Mouse (Mus musculus) stomach, embryonic 15.5 days (tissue): ENCODE data around the gene Azin2. TPM values are rescaled to one million over a fixed set of nuclear protein-coding genes. Genes with fewer than 3 reads are reported as not detected.

Experiments used
- ATAC-seq: fragments of 200-750 bp; cut with Nextera tagmentation; 2 replicates; pipeline ENCODE4 v1.8.0; 2017; ENCODE audit warnings: low read depth, moderate number of reproducible peaks, moderate TSS enrichment; ENCODE audit not compliant: insufficient read depth, low FRiP score
- H3K27ac ChIP-seq: fragments of 300-500 bp; sonication (generic); 2 replicates; pipeline ENCODE4 v1.5.1; 2015; ENCODE audit warnings: mild to moderate bottlenecking, inconsistent platforms
- H3K27me3 ChIP-seq: fragments of 300-500 bp; sonication (generic); replicated peaks from 2 replicates; pipeline ENCODE4 v1.6.1; 2015; ENCODE audit warnings: inconsistent platforms
- H3K36me3 ChIP-seq: fragments of 300-500 bp; sonication (generic); 2 replicates; pipeline ENCODE4 v1.6.1; 2015; ENCODE audit warnings: inconsistent platforms
- H3K4me1 ChIP-seq: fragments of 300-500 bp; sonication (generic); 2 replicates; pipeline ENCODE4 v1.6.1; 2015; ENCODE audit warnings: inconsistent platforms
- H3K4me2 ChIP-seq: fragments of 300-500 bp; sonication (generic); 2 replicates; pipeline ENCODE4 v1.6.1; 2015; ENCODE audit warnings: mild to moderate bottlenecking, inconsistent platforms
- H3K4me3 ChIP-seq: fragments of 300-500 bp; sonication (generic); replicated peaks from 2 replicates; pipeline ENCODE4 v1.5.1; 2015; ENCODE audit warnings: inconsistent platforms
- H3K9ac ChIP-seq: fragments of 300-500 bp; sonication (generic); 2 replicates; pipeline ENCODE4 v1.6.1; 2015; ENCODE audit warnings: inconsistent platforms
- H3K9me3 ChIP-seq: fragments of 300-500 bp; sonication (generic); 2 replicates; pipeline ENCODE4 v1.6.1; 2016; ENCODE audit warnings: inconsistent platforms
- WGBS: fragments of 180-500 bp; shearing (Covaris S2); methylation state at CpG from one replicate; pipeline ENCODE4 v1.1.7; 2015; 5-methylcytosine and 5-hydroxymethylcytosine counted together
- polyA plus RNA-seq: library from polyadenylated mRNA; unstranded; fragments of >200 nt; fragmentation: Nextera tagmentation; extraction: Ambion mirVana; gene quantifications from 2 replicates; pipeline ENCODE4 v1.2.1, GENCODE M21; 2015

The Azin2 gene
- polyA plus RNA-seq, 1 experiment from 2014 or later, result 18.4 TPM

- peak; percentile 68; the same call in 1 of the 2 replicates for ATAC-seq
- H3K4me3 ChIP-seq, result peak overlapping the region; percentile 39
- H3K27me3 ChIP-seq, result no peaks in the 10 kb centered on the region
- 14% methylated on average over 35 of the region's 36 CpGs for WGBS
- no peak overlapping the region for H3K27ac ChIP-seq
- peak overlapping the region; percentile 85 for H3K4me2 ChIP-seq
- no peak overlapping the region for H3K9ac ChIP-seq
- H3K9me3 ChIP-seq, result no peaks in the 10 kb centered on the region
- 0 out of 2 replicates have a peak, but pooled peaks cover 4% of the 10 kb centered on the region for H3K4me1 ChIP-seq
- H3K36me3 ChIP-seq, result no peaks in the 10 kb centered on the region
Measured at GRCm38 (mm10) chr4:128924841-128925606, 37.2 kb downstream of the Azin2 start.

GRCm38 (mm10) chr4:128923603-128924002 is 38.6 kb downstream of the Azin2 start:
- Histone ChIP-seq H3K4me3 (no peak overlapping the region), H3K27ac (no peak overlapping the region), H3K27me3 (no peaks in the 10 kb centered on the region), H3K4me1 (0 out of 2 replicates have a peak, but pooled peaks cover 4% of the 10 kb centered on the region), H3K36me3 (no peaks in the 10 kb centered on the region), H3K9ac (no peak overlapping the region), H3K9me3 (no peaks in the 10 kb centered on the region), H3K4me2 (no peak overlapping the region)
- WGBS, result 87% methylated on average over 3 of the region's 3 CpGs
- no peak for ATAC-seq

GRCm38 (mm10) chr4:128919106-128919505 is 43.1 kb downstream of the Azin2 start:
- Histone ChIP-seq H3K27ac (no peak overlapping the region), H3K4me2 (no peak overlapping the region)
- no peak for ATAC-seq

GRCm38 (mm10) chr4:128918187-128918586 is 44.1 kb downstream of the Azin2 start:
- H3K4me1 ChIP-seq, result peaks cover 4% of the 10 kb centered on the region; the same call in 1 of the 2 replicates
- H3K9me3 ChIP-seq, result no peaks in the 10 kb centered on the region
- H3K9ac ChIP-seq, result no peak overlapping the region
- no peak overlapping the region for H3K4me2 ChIP-seq
- no peak overlapping the region for H3K4me3 ChIP-seq
- no peak overlapping the region for H3K27ac ChIP-seq
- WGBS, result 35% methylated on average over 3 of the region's 3 CpGs
- no peaks in the 10 kb centered on the region for H3K36me3 ChIP-seq
- ATAC-seq, result peak; percentile 53; the same call in 1 of the 2 replicates
- H3K27me3 ChIP-seq, result no peaks in the 10 kb centered on the region

More at GRCm38 (mm10) chr4:128919106-128919505, 43.1 kb downstream of the Azin2 start:
- H3K4me3 ChIP-seq, result no peak overlapping the region
- no peak overlapping the region for H3K9ac ChIP-seq
- H3K4me1 ChIP-seq, result peaks cover 4% of the 10 kb centered on the region; the same call in 1 of the 2 replicates
- 30% methylated on average over 10 of the region's 10 CpGs for WGBS
- no peaks in the 10 kb centered on the region for H3K36me3 ChIP-seq
- H3K27me3 ChIP-seq, result no peaks in the 10 kb centered on the region
- no peaks in the 10 kb centered on the region for H3K9me3 ChIP-seq

- Histone ChIP-seq H3K36me3 (no peaks in the 10 kb centered on the region), H3K9me3 (no peaks in the 10 kb centered on the region), H3K4me1 (peaks cover 4% of the 10 kb centered on the region; the same call in 1 of the 2 replicates), H3K9ac (no peak overlapping the region), H3K27me3 (no peaks in the 10 kb centered on the region), H3K27ac (no peak overlapping the region), H3K4me2 (no peak overlapping the region), H3K4me3 (no peak overlapping the region)
- 88% methylated on average over 6 of the region's 6 CpGs for WGBS
- no peak for ATAC-seq
Measured at GRCm38 (mm10) chr4:128917756-128918155, 44.5 kb downstream of the Azin2 start.

GRCm38 (mm10) chr4:128917119-128917518 is 45.1 kb downstream of the Azin2 start:
- no peaks in the 10 kb centered on the region for H3K36me3 ChIP-seq
- H3K4me1 ChIP-seq, result peaks cover 4% of the 10 kb centered on the region; the same call in 1 of the 2 replicates
- no peak overlapping the region for H3K4me2 ChIP-seq
- WGBS, result 64% methylated on average over 3 of the region's 3 CpGs
- H3K27ac ChIP-seq, result no peak overlapping the region
- H3K9me3 ChIP-seq, result no peaks in the 10 kb centered on the region
- no peak overlapping the region for H3K4me3 ChIP-seq
- no peaks in the 10 kb centered on the region for H3K27me3 ChIP-seq
- ATAC-seq, result no peak
- no peak overlapping the region for H3K9ac ChIP-seq

GRCm38 (mm10) chr4:128913794-128914193 is 48.4 kb downstream of the Azin2 start:
- H3K27me3 ChIP-seq, result no peaks in the 10 kb centered on the region
- 23% methylated on average over 4 of the region's 4 CpGs for WGBS
- ATAC-seq, result no peak
- no peaks in the 10 kb centered on the region for H3K9me3 ChIP-seq
- no peak overlapping the region for H3K27ac ChIP-seq
- H3K4me2 ChIP-seq, result no peak overlapping the region
- H3K9ac ChIP-seq, result no peak overlapping the region
- H3K36me3 ChIP-seq, result no peaks in the 10 kb centered on the region
- H3K4me3 ChIP-seq, result no peak overlapping the region
- peaks cover 4% of the 10 kb centered on the region; the same call in 1 of the 2 replicates for H3K4me1 ChIP-seq

GRCm38 (mm10) chr4:128912085-128912484 is 50.2 kb downstream of the Azin2 start:
- H3K36me3 ChIP-seq, result no peaks in the 10 kb centered on the region
- ATAC-seq, result no peak
- no peaks in the 10 kb centered on the region for H3K4me1 ChIP-seq
- H3K9ac ChIP-seq, result no peak overlapping the region
- no peaks in the 10 kb centered on the region for H3K27me3 ChIP-seq
- no peak overlapping the region for H3K4me3 ChIP-seq
- H3K4me2 ChIP-seq, result no peak overlapping the region
- H3K27ac ChIP-seq, result no peak overlapping the region
- H3K9me3 ChIP-seq, result no peaks in the 10 kb centered on the region
- WGBS, result 80% methylated on average over 10 of the region's 10 CpGs

- no peak overlapping the region for H3K9ac ChIP-seq
- H3K4me1 ChIP-seq, result 0 out of 2 replicates have a peak, but pooled peaks cover under 1% of the 10 kb centered on the region
- no peak overlapping the region for H3K27ac ChIP-seq
- no peak for ATAC-seq
- H3K4me3 ChIP-seq, result no peak overlapping the region
- 71% methylated on average over 8 of the region's 8 CpGs for WGBS
- no peak overlapping the region for H3K4me2 ChIP-seq
- H3K27me3 ChIP-seq, result no peaks in the 10 kb centered on the region
- no peaks in the 10 kb centered on the region for H3K9me3 ChIP-seq
- H3K36me3 ChIP-seq, result no peaks in the 10 kb centered on the region
Measured at GRCm38 (mm10) chr4:128910276-128911063, 51.8 kb downstream of the Azin2 start.

GRCm38 (mm10) chr4:128909378-128909831 is 52.8 kb downstream of the Azin2 start:
- H3K4me3 ChIP-seq, result no peak overlapping the region
- ATAC-seq, result no peak
- peaks cover 6% of the 10 kb centered on the region for H3K4me1 ChIP-seq
- H3K36me3 ChIP-seq, result no peaks in the 10 kb centered on the region
- no peak overlapping the region for H3K9ac ChIP-seq
- 86% methylated on average over 14 of the region's 14 CpGs for WGBS
- no peak overlapping the region for H3K4me2 ChIP-seq
- no peak overlapping the region for H3K27ac ChIP-seq
- H3K27me3 ChIP-seq, result no peaks in the 10 kb centered on the region
- H3K9me3 ChIP-seq, result no peaks in the 10 kb centered on the region

GRCm38 (mm10) chr4:128908586-128909377 is 53.5 kb downstream of the Azin2 start:
- Histone ChIP-seq H3K4me1 (peaks cover 13% of the 10 kb centered on the region), H3K9ac (no peak overlapping the region)
- 65% methylated on average over 24 of the region's 24 CpGs for WGBS

More at GRCm38 (mm10) chr4:128908586-128909377, 53.5 kb downstream of the Azin2 start:
- no peaks in the 10 kb centered on the region for H3K9me3 ChIP-seq
- H3K27me3 ChIP-seq, result no peaks in the 10 kb centered on the region
- H3K4me2 ChIP-seq, result no peak overlapping the region
- no peak overlapping the region for H3K27ac ChIP-seq
- H3K36me3 ChIP-seq, result no peaks in the 10 kb centered on the region
- H3K4me3 ChIP-seq, result no peak overlapping the region
- ATAC-seq, result no peak
